Mouse (Mus musculus): ENCODE results near the gene Dcp1b. TPM values are rescaled to one million over a fixed set of nuclear protein-coding genes. Genes with fewer than 3 reads are reported as not detected.

The Dcp1b gene
- polyA plus RNA-seq (2012; rRNA removed; ENCODE audit: low replicate concordance), result 15.3 and 25.0 TPM in 2 replicates

DNA sequence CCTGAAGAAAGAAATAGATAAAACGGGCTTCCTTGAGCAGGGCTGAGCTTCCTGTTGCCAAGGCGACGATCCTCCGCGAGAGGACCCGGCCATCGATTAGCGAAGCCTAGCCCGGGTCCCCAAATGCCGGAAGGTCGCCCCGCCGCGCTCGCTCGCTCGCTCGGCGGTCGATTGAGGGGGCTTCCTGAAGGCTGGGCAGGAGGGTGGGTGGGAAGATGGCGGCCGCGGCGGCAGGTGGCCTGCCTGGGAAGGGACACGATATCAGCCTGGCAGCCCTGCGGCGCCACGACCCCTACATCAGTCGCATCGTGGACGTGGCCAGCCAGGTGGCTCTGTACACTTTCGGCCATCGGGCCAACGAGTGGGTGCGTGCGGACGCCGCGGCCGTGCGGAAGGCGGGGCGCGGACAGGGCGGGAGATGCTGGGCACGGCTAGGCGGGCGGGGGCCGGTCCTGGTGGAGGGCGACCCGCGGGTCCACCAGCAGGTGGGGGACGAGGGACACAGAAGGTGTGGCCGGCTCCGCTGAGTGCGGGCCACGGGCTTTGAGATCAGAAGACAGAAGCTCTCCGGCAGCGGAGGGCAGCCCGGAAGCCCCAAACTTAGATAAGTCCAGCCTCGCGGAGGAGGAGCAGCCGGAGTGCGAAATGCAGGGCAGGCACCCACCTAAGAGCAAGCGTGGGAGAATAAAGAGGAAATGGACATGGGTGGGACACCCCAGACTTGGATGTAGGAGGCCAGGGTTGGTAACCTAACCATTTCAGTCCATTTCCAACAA lies at the start of gene Dcp1b:
Dcp1b (plus strand) TSS at position 176 of the 776 bp plus-strand sequence.

DNA sequence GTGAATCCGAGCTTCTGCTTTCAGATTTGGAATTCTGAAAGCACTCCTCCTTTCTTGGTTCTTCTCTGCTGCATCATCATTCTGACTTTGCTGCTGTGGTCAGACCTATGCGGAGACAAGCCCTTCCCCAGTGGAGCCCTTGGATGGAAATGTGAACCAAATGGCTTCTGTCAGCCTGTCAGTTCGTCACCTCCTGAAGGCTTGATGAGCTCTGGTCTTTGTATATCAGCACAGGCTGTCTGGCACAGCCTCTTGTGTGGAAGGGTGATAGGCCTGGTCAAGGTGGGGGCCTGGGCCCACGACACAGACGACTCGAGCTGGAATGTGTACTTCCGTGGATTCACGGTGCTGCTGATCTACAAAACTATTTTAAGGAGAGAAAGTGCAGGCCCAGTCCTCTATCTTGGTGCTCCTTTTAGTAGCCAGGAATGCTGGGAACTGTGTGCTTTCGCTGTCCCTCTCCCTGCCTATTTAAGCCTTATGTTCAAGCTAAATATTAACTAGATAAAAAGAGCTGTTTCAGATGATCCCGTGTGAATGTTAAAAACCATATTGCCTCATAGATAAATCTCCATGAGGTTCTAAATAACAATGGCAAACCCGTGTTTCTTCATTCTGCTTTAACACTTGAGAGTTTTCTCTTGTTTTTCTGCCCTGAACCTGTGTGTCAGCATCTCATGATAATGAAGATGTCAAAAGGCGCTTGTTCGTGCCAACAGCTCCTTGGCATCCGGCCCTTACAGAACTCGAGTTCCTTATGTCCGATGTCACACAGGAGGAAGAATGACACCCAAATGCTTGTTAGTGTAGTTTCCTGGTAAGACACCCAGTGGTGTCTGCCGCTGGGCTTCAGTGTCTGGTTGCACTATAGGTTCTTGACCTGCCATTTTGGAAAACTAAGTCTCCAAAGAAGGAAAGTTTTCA lies 21.6 kb downstream of the Dcp1b start, which contains the start of gene Cacna1c:
Cacna1c (minus strand) TSS at position 37 of the 924 bp plus-strand sequence.

GRCm38 (mm10) chr6:119236241-119236640 lies 61.2 kb downstream of the Dcp1b start, which contains the start of gene Cacna2d4:
TSS of gene Cacna2d4 (plus strand) at chr6:119236526.

Other genes starting within 250 kb of the Dcp1b start
- 2.3 and 2.9 TPM in 2 replicates for gene Cacna1c, start 21.2 kb downstream of the Dcp1b start, polyA plus RNA-seq (2012; rRNA removed; ENCODE audit: low replicate concordance)
- 2.4 and 5.1 TPM in 2 replicates for gene Cacna2d4, start 61.3 kb downstream of the Dcp1b start, polyA plus RNA-seq (2012; rRNA removed; ENCODE audit: low replicate concordance)
- 0.35 and 0.59 TPM in 2 replicates for gene Lrtm2, start 155.5 kb downstream of the Dcp1b start, polyA plus RNA-seq (2012; rRNA removed; ENCODE audit: low replicate concordance)
- gene Adipor2, start 242.5 kb downstream of the Dcp1b start, polyA plus RNA-seq (2012; rRNA removed; ENCODE audit: low replicate concordance), result 154 and 332 TPM in 2 replicates

Data from mammary gland, adult 2 months (tissue).